Mouse (Mus musculus) limb, embryonic 11.5 days (tissue): ENCODE measurements around the gene Osbpl5. TPM values are rescaled to one million over a fixed set of nuclear protein-coding genes. Genes with fewer than 3 reads are reported as not detected.
A peak's percentile ranks its signal among the peaks of the same experiment; 100 is the strongest.

Source experiments
- ATAC-seq: fragments of 200-750 bp; cut with Nextera tagmentation; 2 replicates; pipeline ENCODE4 v1.8.0; 2017; ENCODE audit warnings: low read depth; ENCODE audit not compliant: insufficient number of reproducible peaks, low FRiP score, low TSS enrichment
- DNase-seq: peaks from one replicate; pipeline ENCODE4 v3.0.0-alpha.2; 2015; ENCODE audit warnings: low spot score
- H3K27ac ChIP-seq: fragments of 300-500 bp; sonication (generic); replicated peaks from 2 replicates; pipeline ENCODE4 v1.5.1; 2014; ENCODE audit warnings: low read depth, mild to moderate bottlenecking, low read length
- H3K27me3 ChIP-seq: fragments of 300-500 bp; sonication (generic); 2 replicates; pipeline ENCODE4 v1.6.1; 2014; ENCODE audit warnings: mild to moderate bottlenecking, low read length, mixed read lengths; ENCODE audit not compliant: control insufficient read depth, insufficient read depth
- H3K36me3 ChIP-seq: fragments of 300-500 bp; sonication (generic); 2 replicates; pipeline ENCODE4 v1.6.1; 2014; ENCODE audit warnings: mild to moderate bottlenecking, low read length, moderate library complexity, mixed read lengths; ENCODE audit not compliant: control insufficient read depth, insufficient read depth
- H3K4me1 ChIP-seq: fragments of 300-500 bp; sonication (generic); 2 replicates; pipeline ENCODE4 v1.6.1; 2014; ENCODE audit warnings: low read length, mixed read lengths; ENCODE audit not compliant: control insufficient read depth, insufficient read depth
- H3K4me2 ChIP-seq: fragments of 300-500 bp; sonication (generic); 2 replicates; pipeline ENCODE4 v1.6.1; 2014; ENCODE audit warnings: low read depth, mild to moderate bottlenecking, moderate library complexity; ENCODE audit not compliant: severe bottlenecking
- H3K4me3 ChIP-seq: fragments of 300-500 bp; sonication (generic); 2 replicates; pipeline ENCODE4 v1.5.1; 2014; ENCODE audit warnings: low read depth, low read length
- H3K9ac ChIP-seq: fragments of 300-500 bp; sonication (generic); 2 replicates; pipeline ENCODE4 v1.6.1; 2014; ENCODE audit warnings: mild to moderate bottlenecking, low read length
- H3K9me3 ChIP-seq: fragments of 300-500 bp; sonication (generic); 2 replicates; pipeline ENCODE4 v1.6.1; 2016; ENCODE audit warnings: low read length; ENCODE audit not compliant: control insufficient read depth
- WGBS: fragments of 180-500 bp; shearing (Covaris S2); extraction: QIAGEN DNeasy Blood & Tissue Kit; methylation state at CpG from one replicate; pipeline ENCODE4 v1.1.7; 2014; 5-methylcytosine and 5-hydroxymethylcytosine counted together
- polyA plus RNA-seq: library from polyadenylated mRNA; unstranded; fragments of >200 nt; fragmentation: Nextera tagmentation; extraction: Ambion mirVana; gene quantifications from 2 replicates; pipeline ENCODE4 v1.2.1, GENCODE M21; 2014

The Osbpl5 gene
- polyA plus RNA-seq = 17.2 and 17.9 TPM in 2 replicates

GRCm38 (mm10) chr7:143756125-143757026 is at the start of gene Osbpl5:
Gene Osbpl5, minus strand, starts transcription at chr7:143756985.
- Histone ChIP-seq H3K4me3 (peak within 1 kb of the TSS; percentile 22), H3K27ac (no peak within 1 kb of the TSS), H3K9me3 (no peaks in the 10 kb centered on the region), H3K4me2 (peak within 1 kb of the TSS; percentile 58), H3K4me1 (no peaks in the 10 kb centered on the region), H3K36me3 (no peaks in the 10 kb centered on the region), H3K27me3 (peaks cover 6% of the 10 kb centered on the region; the same call in 1 of the 2 replicates), H3K9ac (peak within 1 kb of the TSS; percentile 43; the same call in 1 of the 2 replicates)
- ATAC-seq = peak; percentile 18; the same call in 1 of the 2 replicates
- no peak for DNase-seq
- 26% methylated on average over 22 of the region's 22 CpGs for WGBS

DNA sequence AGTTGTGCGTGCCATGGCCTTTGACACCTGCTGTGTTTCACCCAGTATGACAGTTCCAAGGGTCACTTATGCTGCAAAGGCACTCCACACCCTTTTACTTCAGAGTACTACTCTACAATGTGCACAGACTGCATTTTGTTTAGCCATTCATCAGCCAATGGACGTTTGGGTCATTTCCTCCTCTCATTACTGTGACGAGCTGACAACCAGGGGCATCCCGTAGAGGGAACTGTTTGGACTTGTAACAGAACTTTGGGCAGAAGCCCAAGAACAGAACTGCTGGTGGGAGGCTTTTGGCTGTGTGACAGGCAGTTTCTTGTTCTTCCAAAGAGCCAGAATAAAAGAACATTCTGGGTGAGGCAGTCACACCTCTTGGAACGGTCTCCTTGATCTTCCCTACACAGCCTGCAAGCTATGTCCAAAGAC is 48.4 kb upstream of the Osbpl5 start:
- Histone ChIP-seq H3K4me3 (no peak overlapping the region), H3K9ac (no peak overlapping the region), H3K27ac (no peak overlapping the region), H3K4me1 (no peaks in the 10 kb centered on the region), H3K9me3 (no peaks in the 10 kb centered on the region), H3K36me3 (peaks cover 8% of the 10 kb centered on the region; the same call in 1 of the 2 replicates), H3K27me3 (no peaks in the 10 kb centered on the region), H3K4me2 (no peak overlapping the region)
- DNase-seq (no peak), ATAC-seq (no peak)
- 82% methylated on average over 5 of the region's 5 CpGs for WGBS

DNA sequence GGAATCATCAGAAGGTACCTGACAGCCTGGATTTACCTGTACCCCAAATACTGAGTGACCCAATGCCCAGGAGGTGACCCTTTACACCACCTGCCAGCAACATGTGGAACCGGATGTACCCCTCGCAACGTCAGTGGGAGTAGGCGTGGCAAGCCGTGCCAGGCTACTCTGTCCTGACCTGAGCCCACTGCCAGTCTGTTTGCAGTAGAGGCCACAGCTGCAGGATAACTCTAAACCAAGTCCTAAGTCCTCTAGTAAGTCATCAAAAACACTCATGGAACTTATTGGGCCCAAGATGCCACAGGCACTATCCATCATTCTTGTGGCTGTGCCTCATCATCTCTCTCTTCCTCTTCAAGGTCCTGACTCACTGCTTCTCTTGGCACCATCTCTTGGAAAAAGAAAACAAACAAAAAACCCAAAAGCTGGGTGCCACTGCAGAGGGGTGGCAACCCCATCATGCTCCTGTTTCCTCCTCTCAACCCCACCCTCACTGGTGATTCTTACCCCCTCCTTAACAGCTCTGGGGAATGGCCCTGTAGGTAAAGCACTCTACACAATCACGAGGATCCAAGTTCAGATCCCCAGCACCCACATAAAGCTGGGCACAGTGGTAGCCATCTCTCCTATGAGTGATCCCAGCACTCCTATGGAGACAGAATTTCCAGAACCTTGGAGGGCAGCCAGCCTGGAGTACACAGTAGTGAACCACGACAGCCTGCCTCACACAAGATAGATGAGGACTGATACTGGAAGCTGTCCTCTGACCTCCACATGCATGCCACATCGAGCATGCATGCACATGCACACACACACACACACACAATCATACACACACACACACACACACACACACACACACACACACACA is 44.6 kb upstream of the Osbpl5 start:
- H3K4me3 ChIP-seq = no peak overlapping the region
- 91% methylated on average over 8 of the region's 8 CpGs for whole genome bisulfite sequencing
- no peaks in the 10 kb centered on the region for H3K9me3 ChIP-seq
- H3K4me2 ChIP-seq = no peak overlapping the region
- DNase-seq (no peak), ATAC-seq (no peak)
- H3K27ac ChIP-seq = no peak overlapping the region
- H3K36me3 ChIP-seq = peaks cover 15% of the 10 kb centered on the region; the same call in 1 of the 2 replicates
- no peaks in the 10 kb centered on the region for H3K4me1 ChIP-seq
- no peak overlapping the region for H3K9ac ChIP-seq
- H3K27me3 ChIP-seq = no peaks in the 10 kb centered on the region

DNA sequence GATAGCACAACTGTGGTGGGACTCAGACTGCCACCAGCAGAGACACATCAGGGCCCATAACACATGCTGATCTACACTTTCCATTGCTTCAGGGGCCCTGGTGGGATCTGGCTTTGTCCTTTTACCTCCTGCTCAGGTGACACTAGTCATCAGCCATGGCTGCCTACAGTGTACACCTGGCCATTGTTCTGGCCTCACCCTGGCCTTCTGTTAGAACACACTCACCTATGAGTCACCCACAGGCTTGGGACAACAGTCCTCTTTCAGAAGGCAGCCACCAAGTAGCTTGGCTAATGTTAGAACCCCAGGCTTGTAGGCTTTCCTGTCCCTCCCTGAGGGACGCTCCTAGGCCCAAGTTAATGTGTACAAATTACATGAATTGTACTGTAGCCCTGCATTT is 44.0 kb upstream of the Osbpl5 start:
- Histone ChIP-seq H3K4me1 (no peaks in the 10 kb centered on the region), H3K27ac (no peak overlapping the region), H3K9me3 (no peaks in the 10 kb centered on the region), H3K9ac (no peak overlapping the region), H3K36me3 (peaks cover 13% of the 10 kb centered on the region; the same call in 1 of the 2 replicates), H3K4me2 (no peak overlapping the region), H3K27me3 (no peaks in the 10 kb centered on the region), H3K4me3 (no peak overlapping the region)
- ATAC-seq (no peak), DNase-seq (no peak)
- 94% methylated on average over 1 of the region's 1 CpGs for WGBS

DNA sequence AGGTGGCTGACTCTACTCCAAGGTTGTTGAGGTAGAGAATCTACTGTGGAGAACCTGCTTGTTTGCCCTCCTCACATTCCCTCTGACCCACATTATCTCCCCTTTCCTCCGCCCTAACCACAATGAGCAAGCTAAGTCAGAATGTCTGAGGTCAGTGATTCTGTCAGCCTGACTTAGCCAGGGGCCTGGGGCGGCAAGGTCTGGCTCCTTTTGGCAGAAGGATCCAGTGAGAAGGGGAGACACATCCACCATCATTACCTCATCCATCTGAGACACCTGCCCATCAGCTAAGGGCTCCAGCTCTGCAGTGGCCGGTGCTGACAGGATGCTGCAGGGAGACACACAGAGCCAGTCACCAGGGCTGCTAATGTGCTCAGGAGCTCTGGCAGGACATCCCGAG is 42.0 kb upstream of the Osbpl5 start:
- 95% methylated on average over 4 of the region's 4 CpGs for WGBS
- Histone ChIP-seq H3K9me3 (no peaks in the 10 kb centered on the region), H3K27me3 (no peaks in the 10 kb centered on the region), H3K9ac (no peak overlapping the region), H3K4me2 (no peak overlapping the region), H3K27ac (no peak overlapping the region), H3K36me3 (peaks cover 11% of the 10 kb centered on the region; the same call in 1 of the 2 replicates), H3K4me3 (no peak overlapping the region), H3K4me1 (no peaks in the 10 kb centered on the region)
- no peak for DNase-seq
- no peak for ATAC-seq

GRCm38 (mm10) chr7:143793121-143793520 is 36.3 kb upstream of the Osbpl5 start:
- DNase-seq (peak; percentile 53), ATAC-seq (no peak)
- Histone ChIP-seq H3K9me3 (no peaks in the 10 kb centered on the region), H3K36me3 (peaks cover 7% of the 10 kb centered on the region; the same call in 1 of the 2 replicates), H3K9ac (no peak overlapping the region), H3K27me3 (no peaks in the 10 kb centered on the region), H3K4me3 (no peak overlapping the region), H3K27ac (no peak overlapping the region), H3K4me2 (no peak overlapping the region), H3K4me1 (no peaks in the 10 kb centered on the region)
- 67% methylated on average over 4 of the region's 4 CpGs for WGBS

- H3K4me2 ChIP-seq = no peak overlapping the region
- DNase-seq (no peak), ATAC-seq (no peak)
- H3K9ac ChIP-seq = no peak overlapping the region
- H3K36me3 ChIP-seq = peaks cover 5% of the 10 kb centered on the region; the same call in 1 of the 2 replicates
- no peaks in the 10 kb centered on the region for H3K4me1 ChIP-seq
- no peak overlapping the region for H3K27ac ChIP-seq
- H3K27me3 ChIP-seq = no peaks in the 10 kb centered on the region
- no peaks in the 10 kb centered on the region for H3K9me3 ChIP-seq
- H3K4me3 ChIP-seq = no peak overlapping the region
- WGBS = 86% methylated on average over 6 of the region's 6 CpGs
Observed at GRCm38 (mm10) chr7:143792336-143792985, 35.7 kb upstream of the Osbpl5 start.
